Mouse (Mus musculus) hindbrain, embryonic 11.5 days (tissue): Measurements from ENCODE around the gene Igfbp3. TPM values are rescaled to one million over a fixed set of nuclear protein-coding genes. Genes with fewer than 3 reads are reported as not detected.
A peak's percentile ranks its signal among the peaks of the same experiment; 100 is the strongest.

Source experiments
- ATAC-seq: fragments of 200-750 bp; cut with Nextera tagmentation; 2 replicates; pipeline ENCODE4 v1.8.0; 2017; ENCODE audit warnings: mild to moderate bottlenecking, moderate TSS enrichment, moderate library complexity; ENCODE audit not compliant: low FRiP score
- DNase-seq: peaks from one replicate; pipeline ENCODE4 v3.0.0-alpha.2; 2015; ENCODE audit warnings: low spot score
- H3K27ac ChIP-seq: fragments of 300-500 bp; sonication (generic); 2 replicates; pipeline ENCODE4 v1.5.1; 2014; ENCODE audit warnings: mild to moderate bottlenecking, low read depth, low read length
- H3K27me3 ChIP-seq: fragments of 300-500 bp; sonication (generic); 2 replicates; pipeline ENCODE4 v1.6.1; 2014; ENCODE audit warnings: mild to moderate bottlenecking, low read length, moderate library complexity, mixed read lengths; ENCODE audit not compliant: control insufficient read depth, insufficient read depth
- H3K36me3 ChIP-seq: fragments of 300-500 bp; sonication (generic); 2 replicates; pipeline ENCODE4 v1.6.1; 2014; ENCODE audit warnings: mild to moderate bottlenecking, low read length, moderate library complexity, mixed read lengths; ENCODE audit not compliant: control insufficient read depth, insufficient read depth
- H3K4me1 ChIP-seq: fragments of 300-500 bp; sonication (generic); replicated peaks from 2 replicates; pipeline ENCODE4 v1.6.1; 2014; ENCODE audit warnings: low read length, mixed read lengths; ENCODE audit not compliant: control insufficient read depth, insufficient read depth
- H3K4me2 ChIP-seq: fragments of 300-500 bp; sonication (generic); replicated peaks from 2 replicates; pipeline ENCODE4 v1.6.1; 2014; ENCODE audit warnings: mild to moderate bottlenecking, low read depth, low read length
- H3K4me3 ChIP-seq: fragments of 300-500 bp; sonication (generic); 2 replicates; pipeline ENCODE4 v1.5.1; 2014; ENCODE audit warnings: low read depth, low read length
- H3K9ac ChIP-seq: fragments of 300-500 bp; sonication (generic); 2 replicates; pipeline ENCODE4 v1.6.1; 2014; ENCODE audit warnings: low read depth, low read length
- H3K9me3 ChIP-seq: fragments of 300-500 bp; sonication (generic); 2 replicates; pipeline ENCODE4 v1.6.1; 2016; ENCODE audit warnings: low read length; ENCODE audit not compliant: control insufficient read depth
- WGBS: fragments of 180-500 bp; shearing (Covaris S2); extraction: QIAGEN DNeasy Blood & Tissue Kit; methylation state at CpG from one replicate; pipeline ENCODE4 v1.1.7; 2014; 5-methylcytosine and 5-hydroxymethylcytosine counted together
- polyA plus RNA-seq: library from polyadenylated mRNA; unstranded; fragments of >200 nt; fragmentation: Nextera tagmentation; extraction: Ambion mirVana; gene quantifications from 2 replicates; pipeline ENCODE4 v1.2.1, GENCODE M21; 2014

Igfbp3 gene
- polyA plus RNA-seq, 1 experiment from 2014 or later: 16.8 TPM

DNA sequence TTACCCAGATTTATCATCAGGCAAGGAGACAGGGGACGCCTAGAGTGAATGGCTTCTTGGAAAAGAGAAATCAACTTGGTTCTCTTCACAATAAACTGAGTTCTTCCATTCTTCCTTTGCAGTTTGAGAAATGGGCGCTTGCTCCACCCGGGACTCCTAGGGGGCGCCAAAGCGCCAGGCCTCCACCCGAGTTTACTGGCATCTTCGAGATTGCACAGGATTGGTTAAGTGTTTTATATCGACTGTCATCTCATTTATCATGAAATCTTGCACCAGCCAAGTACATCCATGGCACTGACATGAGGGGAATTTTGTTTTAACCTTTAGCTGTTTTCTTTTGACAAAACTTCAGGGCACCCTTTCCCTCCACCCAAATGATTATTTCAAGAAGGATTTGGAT is 2.0 kb upstream of the Igfbp3 start:
- WGBS: 15% methylated on average over 8 of the region's 8 CpGs
- Histone ChIP-seq H3K4me1 (no peaks in the 10 kb centered on the region; the same call in 1 of the 2 replicates), H3K27ac (no peak overlapping the region), H3K4me3 (no peak overlapping the region), H3K36me3 (no peaks in the 10 kb centered on the region), H3K9ac (no peak overlapping the region), H3K27me3 (peaks cover 27% of the 10 kb centered on the region), H3K4me2 (no peak overlapping the region), H3K9me3 (no peaks in the 10 kb centered on the region)
- peak; percentile 80 for DNase-seq
- ATAC-seq: no peak

DNA sequence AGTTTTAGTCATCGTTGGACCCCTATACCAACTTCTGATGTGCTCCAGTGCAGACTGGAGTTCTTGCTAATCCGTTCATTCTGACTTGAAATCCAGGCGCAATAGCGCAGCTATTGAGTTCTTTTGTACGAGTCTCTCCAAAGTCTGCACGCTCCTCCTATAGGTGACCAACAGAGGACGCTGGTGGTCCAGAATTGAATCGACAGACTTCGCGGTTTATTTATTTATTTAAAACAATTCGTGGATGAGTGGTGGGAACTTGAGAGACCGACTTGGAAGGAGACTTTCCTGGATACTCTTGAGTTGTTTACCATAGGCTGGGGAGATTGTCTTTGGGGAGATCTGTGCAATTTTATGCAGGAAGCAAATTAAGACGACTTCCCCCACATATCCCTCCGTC is 1.0 kb upstream of the Igfbp3 start:
- H3K4me1 ChIP-seq: no peaks in the 10 kb centered on the region; the same call in 1 of the 2 replicates
- peaks cover 27% of the 10 kb centered on the region for H3K27me3 ChIP-seq
- DNase-seq (peak; percentile 77), ATAC-seq (no peak)
- no peaks in the 10 kb centered on the region for H3K36me3 ChIP-seq
- 9% methylated on average over 14 of the region's 14 CpGs for WGBS
- no peak overlapping the region for H3K27ac ChIP-seq
- H3K9me3 ChIP-seq: no peaks in the 10 kb centered on the region
- H3K9ac ChIP-seq: no peak overlapping the region
- peak overlapping the region; percentile 91 for H3K4me2 ChIP-seq
- H3K4me3 ChIP-seq: peak overlapping the region; percentile 59; the same call in 1 of the 2 replicates

GRCm38 (mm10) chr11:7214342-7214660 is 578 bp upstream of the Igfbp3 start:
- Histone ChIP-seq H3K4me2 (peak overlapping the region; percentile 91), H3K4me1 (no peaks in the 10 kb centered on the region; the same call in 1 of the 2 replicates), H3K36me3 (no peaks in the 10 kb centered on the region), H3K27me3 (peaks cover 27% of the 10 kb centered on the region), H3K9ac (peak overlapping the region; percentile 61; the same call in 1 of the 2 replicates), H3K9me3 (no peaks in the 10 kb centered on the region), H3K4me3 (peak overlapping the region; percentile 59), H3K27ac (no peak overlapping the region)
- DNase-seq (no peak), ATAC-seq (peak; percentile 13; the same call in 1 of the 2 replicates)
- 2% methylated on average over 12 of the region's 12 CpGs for WGBS

DNA sequence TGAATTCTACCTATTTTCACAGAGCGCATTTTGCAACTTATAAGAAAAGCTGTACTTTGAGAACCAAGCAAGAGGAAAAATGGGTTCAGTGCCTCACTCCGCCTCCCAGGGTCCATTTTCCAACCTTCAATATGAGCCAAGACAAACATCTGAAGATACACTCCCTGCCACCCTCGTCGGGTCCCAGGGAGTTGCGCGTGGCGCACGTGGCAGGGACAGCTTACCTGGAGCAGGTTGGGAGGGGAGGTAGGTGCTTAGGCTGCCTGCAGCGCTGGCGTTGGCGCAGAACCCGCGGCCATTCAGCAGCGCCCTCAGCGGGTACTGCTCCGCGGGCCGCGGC is 592 bp downstream of the Igfbp3 start:
- Histone ChIP-seq H3K27ac (no peak overlapping the region), H3K9me3 (no peaks in the 10 kb centered on the region), H3K27me3 (peaks cover 27% of the 10 kb centered on the region), H3K4me3 (peak overlapping the region; percentile 59), H3K9ac (peak overlapping the region; percentile 61; the same call in 1 of the 2 replicates), H3K36me3 (no peaks in the 10 kb centered on the region), H3K4me2 (peak overlapping the region; percentile 91), H3K4me1 (no peaks in the 10 kb centered on the region; the same call in 1 of the 2 replicates)
- no peak for ATAC-seq
- no peak for DNase-seq
- 3% methylated on average over 14 of the region's 19 CpGs for WGBS

GRCm38 (mm10) chr11:7212126-7212798 is 1.5 kb downstream of the Igfbp3 start:
- peaks cover 27% of the 10 kb centered on the region for H3K27me3 ChIP-seq
- no peaks in the 10 kb centered on the region for H3K36me3 ChIP-seq
- no peaks in the 10 kb centered on the region for H3K9me3 ChIP-seq
- no peak for ATAC-seq
- no peak overlapping the region for H3K4me3 ChIP-seq
- H3K9ac ChIP-seq: no peak overlapping the region
- H3K27ac ChIP-seq: no peak overlapping the region
- H3K4me2 ChIP-seq: no peak overlapping the region
- DNase-seq: peak; percentile 18
- 24% methylated on average over 17 of the region's 17 CpGs for WGBS
- no peaks in the 10 kb centered on the region; the same call in 1 of the 2 replicates for H3K4me1 ChIP-seq

GRCm38 (mm10) chr11:7211211-7211610 is 2.5 kb downstream of the Igfbp3 start:
- Histone ChIP-seq H3K27me3 (peaks cover 27% of the 10 kb centered on the region), H3K4me3 (no peak overlapping the region), H3K4me1 (no peaks in the 10 kb centered on the region; the same call in 1 of the 2 replicates), H3K9me3 (no peaks in the 10 kb centered on the region), H3K4me2 (no peak overlapping the region), H3K9ac (no peak overlapping the region), H3K27ac (no peak overlapping the region), H3K36me3 (no peaks in the 10 kb centered on the region)
- WGBS: 36% methylated on average over 9 of the region's 9 CpGs
- ATAC-seq: no peak
- DNase-seq: peak; percentile 25

DNA sequence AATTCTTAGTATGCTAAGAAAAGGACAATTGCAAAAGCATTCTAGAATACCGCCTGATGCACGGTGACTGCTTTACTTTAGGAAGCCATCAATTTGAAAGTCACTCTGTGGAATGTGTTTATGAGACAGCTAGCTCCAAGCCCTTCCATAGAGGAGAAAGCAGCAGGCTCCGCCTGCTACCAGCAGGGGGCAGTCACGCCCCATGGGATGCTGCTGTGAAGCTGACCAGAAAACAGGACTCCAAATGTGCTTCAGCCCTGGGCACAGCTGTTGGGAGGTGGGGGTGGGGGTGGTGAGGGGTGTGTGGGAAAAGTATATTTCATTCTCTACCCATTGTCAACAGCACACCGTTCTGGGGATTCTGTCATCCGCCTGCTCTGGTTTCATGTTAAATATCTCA is 3.4 kb downstream of the Igfbp3 start:
- Histone ChIP-seq H3K27ac (no peak overlapping the region), H3K9me3 (no peaks in the 10 kb centered on the region), H3K36me3 (no peaks in the 10 kb centered on the region), H3K4me1 (no peaks in the 10 kb centered on the region; the same call in 1 of the 2 replicates), H3K9ac (no peak overlapping the region), H3K4me2 (no peak overlapping the region), H3K27me3 (peaks cover 27% of the 10 kb centered on the region), H3K4me3 (no peak overlapping the region)
- WGBS: 19% methylated on average over 6 of the region's 6 CpGs
- DNase-seq: peak; percentile 84
- ATAC-seq: peak; percentile 8

GRCm38 (mm10) chr11:7203846-7204245 is 9.9 kb downstream of the Igfbp3 start:
- no peak overlapping the region for H3K4me3 ChIP-seq
- H3K27me3 ChIP-seq: no peaks in the 10 kb centered on the region
- no peaks in the 10 kb centered on the region for H3K4me1 ChIP-seq
- no peak overlapping the region for H3K4me2 ChIP-seq
- H3K27ac ChIP-seq: no peak overlapping the region
- H3K9me3 ChIP-seq: no peaks in the 10 kb centered on the region
- no peaks in the 10 kb centered on the region for H3K36me3 ChIP-seq
- no peak for DNase-seq
- no peak for ATAC-seq
- H3K9ac ChIP-seq: no peak overlapping the region
- WGBS: 92% methylated on average over 9 of the region's 9 CpGs

DNA sequence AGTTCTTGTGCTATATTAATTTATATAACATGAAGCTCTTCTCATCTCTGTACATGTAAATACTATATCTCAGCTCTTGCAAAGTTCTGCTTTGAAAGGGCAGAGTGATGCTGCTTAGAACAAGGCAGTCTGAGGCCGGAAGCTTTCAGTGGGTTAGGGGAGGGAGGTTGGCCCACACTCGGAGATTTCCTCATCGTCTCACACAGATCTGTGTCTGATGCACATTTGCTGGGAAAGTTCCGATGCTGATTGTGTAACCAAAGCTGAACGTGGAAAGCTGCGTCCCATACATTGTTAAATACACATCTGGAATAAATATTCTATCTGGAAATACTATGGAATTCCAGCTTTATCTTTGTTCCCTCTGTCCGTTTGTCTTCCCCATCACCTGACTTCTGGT is 11.5 kb downstream of the Igfbp3 start:
- H3K4me2 ChIP-seq: no peak overlapping the region
- H3K4me3 ChIP-seq: no peak overlapping the region
- DNase-seq (no peak), ATAC-seq (no peak)
- WGBS: 84% methylated on average over 7 of the region's 7 CpGs
- H3K27me3 ChIP-seq: no peaks in the 10 kb centered on the region
- H3K9ac ChIP-seq: no peak overlapping the region
- H3K27ac ChIP-seq: no peak overlapping the region
- H3K4me1 ChIP-seq: no peaks in the 10 kb centered on the region
- no peaks in the 10 kb centered on the region for H3K9me3 ChIP-seq
- H3K36me3 ChIP-seq: no peaks in the 10 kb centered on the region
